Mouse (Mus musculus): ENCODE measurements at regions not wholly inside any gene's neighbourhood (a gene's known extent, or its start where the extent isn't known, plus 50 kb on each side); places are given as distances from the start of the nearest gene placed in this dataset.

DNA sequence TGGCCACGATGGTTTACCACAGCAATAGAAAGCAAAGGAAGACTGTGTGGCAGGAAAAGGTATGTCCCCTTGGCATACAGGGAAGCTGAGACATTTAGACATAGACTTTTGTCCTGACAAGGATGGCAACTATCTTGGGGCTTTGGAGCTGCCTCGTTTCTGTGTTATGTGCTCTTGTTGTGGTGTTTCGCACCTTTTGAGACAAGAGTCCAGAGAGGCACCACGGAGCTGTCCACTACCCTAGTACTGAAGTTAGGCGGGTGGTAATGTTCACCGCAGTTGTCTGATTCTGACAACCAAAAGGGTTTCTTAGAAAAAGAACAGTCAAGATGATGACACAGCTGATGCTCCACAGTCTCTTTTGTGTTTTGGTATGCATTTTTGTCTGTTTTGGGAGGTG lies 90.9 kb upstream of the Got2 start:
- DNase-seq (ENCODE audit: low spot score), result no peak

GRCm38 (mm10) chr8:95974889-95975288 lies 86.5 kb upstream of the Got2 start:
- DNase-seq (ENCODE audit: low spot score), result no peak

DNA sequence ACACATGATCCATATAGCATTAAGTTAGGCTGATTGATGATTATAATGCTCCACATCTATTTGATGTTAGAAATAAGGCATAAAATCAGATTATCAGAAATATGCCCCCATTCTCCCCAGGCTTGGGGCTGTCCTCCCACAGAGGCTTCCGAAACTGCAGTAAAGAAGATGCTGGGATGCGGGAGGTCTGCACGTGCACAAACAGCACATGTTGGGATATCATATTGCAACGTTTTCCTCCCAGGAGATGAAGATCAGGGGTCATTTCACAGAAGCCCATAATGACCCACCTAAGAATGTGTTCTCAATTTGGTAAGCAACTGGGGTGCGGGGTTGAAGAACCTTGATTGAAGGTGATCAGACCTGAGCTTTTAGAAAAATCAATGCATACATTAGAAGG lies 85.9 kb upstream of the Got2 start:
- DNase-seq (ENCODE audit: low spot score), result no peak

DNA sequence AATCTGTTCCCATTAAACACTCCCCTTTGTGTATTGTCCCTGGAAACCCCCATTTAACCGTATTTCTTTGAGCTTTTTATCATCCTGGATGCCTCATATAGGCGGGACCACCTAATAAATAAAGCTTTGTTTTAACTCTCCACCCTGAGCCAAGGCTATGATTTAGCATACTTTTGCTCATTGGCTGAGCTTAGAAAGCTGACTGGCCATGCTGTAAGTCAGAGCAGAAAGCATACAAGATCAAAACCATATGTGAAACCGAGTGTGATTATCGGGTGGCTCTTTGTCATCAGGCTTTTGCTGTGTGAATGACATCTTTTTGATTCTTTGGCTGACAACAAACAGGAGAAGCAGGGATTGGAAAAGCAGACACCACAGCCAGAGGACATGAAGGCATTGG lies 85.2 kb upstream of the Got2 start:
- DNase-seq (ENCODE audit: low spot score), result no peak

GRCm38 (mm10) chr8:95968828-95969227 lies 80.5 kb upstream of the Got2 start:
- DNase-seq (ENCODE audit: low spot score), result no peak

DNA sequence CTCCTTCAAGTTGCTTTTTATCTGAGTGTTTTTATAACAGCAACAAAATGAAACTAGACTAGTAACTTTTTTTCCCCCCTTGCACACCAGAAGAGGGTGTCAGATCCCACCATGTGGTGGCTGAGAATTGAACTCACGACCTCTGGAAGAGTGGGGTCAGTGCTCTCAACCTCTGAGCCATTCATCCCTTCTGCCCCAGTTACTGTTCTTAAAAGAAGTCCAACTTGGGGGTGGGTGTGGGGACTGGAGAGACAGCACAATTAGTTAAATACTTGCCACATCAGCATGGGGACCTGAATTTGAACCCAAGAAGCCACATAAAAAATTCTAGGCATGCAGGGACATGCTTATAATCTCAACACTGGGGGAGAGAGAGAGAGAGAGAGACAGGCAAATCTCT lies 78.1 kb upstream of the Got2 start:
- no peak for DNase-seq (ENCODE audit: low spot score)

GRCm38 (mm10) chr8:95952257-95952656 lies 63.9 kb upstream of the Got2 start:
- DNase-seq (ENCODE audit: low spot score), result no peak

DNA sequence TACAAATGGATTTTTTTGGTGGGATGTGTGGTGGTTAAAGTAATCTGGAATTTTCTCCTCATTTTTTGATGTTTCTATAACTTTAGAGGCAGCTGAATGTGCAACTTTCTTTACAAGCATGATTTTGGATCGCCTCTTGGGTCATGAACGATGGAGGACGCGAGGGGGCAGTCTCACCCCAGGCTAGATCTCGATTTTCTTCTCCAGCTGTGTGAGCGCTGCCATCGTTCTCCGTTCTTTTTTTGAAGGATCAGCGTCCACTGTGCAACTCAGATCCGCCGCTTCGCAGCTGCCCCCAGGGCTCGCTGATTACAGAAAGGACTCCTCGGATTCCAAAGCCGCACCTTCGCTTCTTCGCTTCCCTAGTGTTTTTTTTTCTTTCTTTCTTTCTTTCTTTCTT lies 63.4 kb upstream of the Got2 start:
- DNase-seq (ENCODE audit: low spot score), result peak; percentile 61

All from yolk sac, embryonic 10.5 days (tissue).